Mouse (Mus musculus) embryonic facial prominence, embryonic 12.5 days (tissue): ENCODE measurements at regions not wholly inside any gene's neighbourhood (a gene's known extent, or its start where the extent isn't known, plus 50 kb on each side); places are given as distances from the start of the nearest gene placed in this dataset.
"Not testable (repeated sequence)": the region's sequence is repeated elsewhere in the genome, so short reads cannot be mapped to it uniquely, and the experiment has no call there.

ENCODE experiments used
- ATAC-seq: fragments of 200-750 bp; cut with Nextera tagmentation; 2 replicates; pipeline ENCODE4 v1.8.0; 2017; ENCODE audit not compliant: insufficient number of reproducible peaks, insufficient read depth, low FRiP score, low TSS enrichment
- H3K27ac ChIP-seq: fragments of 300-500 bp; sonication (generic); 2 replicates; pipeline ENCODE4 v1.5.1; 2016; ENCODE audit warnings: mild to moderate bottlenecking
- H3K27me3 ChIP-seq: fragments of 300-500 bp; sonication (generic); 2 replicates; pipeline ENCODE4 v1.6.1; 2016; ENCODE audit warnings: mild to moderate bottlenecking, moderate library complexity
- H3K36me3 ChIP-seq: fragments of 300-500 bp; sonication (generic); 2 replicates; pipeline ENCODE4 v1.6.1; 2016; ENCODE audit warnings: mild to moderate bottlenecking
- H3K4me1 ChIP-seq: fragments of 300-500 bp; sonication (generic); 2 replicates; pipeline ENCODE4 v1.6.1; 2016
- H3K4me2 ChIP-seq: fragments of 300-500 bp; sonication (generic); replicated peaks from 2 replicates; pipeline ENCODE4 v1.6.1; 2016; ENCODE audit warnings: mild to moderate bottlenecking, moderate library complexity
- H3K4me3 ChIP-seq: fragments of 300-500 bp; sonication (generic); 2 replicates; pipeline ENCODE4 v1.5.1; 2016; ENCODE audit warnings: mild to moderate bottlenecking
- H3K9ac ChIP-seq: fragments of 300-500 bp; sonication (generic); 2 replicates; pipeline ENCODE4 v1.6.1; 2016; ENCODE audit warnings: mild to moderate bottlenecking, moderate library complexity
- H3K9me3 ChIP-seq: fragments of 300-500 bp; sonication (generic); 2 replicates; pipeline ENCODE4 v1.6.1; 2016; ENCODE audit warnings: mild to moderate bottlenecking, moderate library complexity
- WGBS: fragments of 180-500 bp; shearing (Covaris S2); methylation state at CpG from one replicate; pipeline ENCODE4 v1.1.7; 2016; 5-methylcytosine and 5-hydroxymethylcytosine counted together

- no peak overlapping the region for H3K4me2 ChIP-seq
- H3K9ac ChIP-seq: no peak overlapping the region
- H3K9me3 ChIP-seq: no peaks in the 10 kb centered on the region
- 73% methylated on average over 9 of the region's 9 CpGs for WGBS
- ATAC-seq: no peak
- H3K4me3 ChIP-seq: no peak overlapping the region
- no peaks in the 10 kb centered on the region; the same call in 1 of the 2 replicates for H3K27me3 ChIP-seq
- H3K27ac ChIP-seq: peak overlapping the region; percentile 63; the same call in 1 of the 2 replicates
- peaks cover 18% of the 10 kb centered on the region for H3K4me1 ChIP-seq
- no peaks in the 10 kb centered on the region for H3K36me3 ChIP-seq
Observed at GRCm38 (mm10) chr4:84151247-84151646, 523.8 kb downstream of the Bnc2 start.

- 26% methylated on average over 6 of the region's 6 CpGs for WGBS
- Histone ChIP-seq H3K27ac (peak overlapping the region; percentile 63), H3K4me2 (no peak overlapping the region), H3K4me1 (peaks cover 18% of the 10 kb centered on the region), H3K9me3 (no peaks in the 10 kb centered on the region), H3K9ac (no peak overlapping the region), H3K4me3 (no peak overlapping the region), H3K27me3 (no peaks in the 10 kb centered on the region; the same call in 1 of the 2 replicates), H3K36me3 (no peaks in the 10 kb centered on the region)
- ATAC-seq: 0 out of 2 replicates have a peak, but pooled peaks have one; percentile 43
Observed at GRCm38 (mm10) chr4:84151971-84152450, 523.1 kb downstream of the Bnc2 start.

GRCm38 (mm10) chr4:84153571-84153970 lies 521.5 kb downstream of the Bnc2 start:
- Histone ChIP-seq H3K4me3 (no peak overlapping the region), H3K9me3 (no peaks in the 10 kb centered on the region), H3K4me2 (no peak overlapping the region), H3K4me1 (peaks cover 18% of the 10 kb centered on the region), H3K27ac (no peak overlapping the region), H3K36me3 (no peaks in the 10 kb centered on the region), H3K27me3 (no peaks in the 10 kb centered on the region; the same call in 1 of the 2 replicates), H3K9ac (no peak overlapping the region)
- ATAC-seq: no peak
- 95% methylated on average over 9 of the region's 9 CpGs for WGBS

DNA sequence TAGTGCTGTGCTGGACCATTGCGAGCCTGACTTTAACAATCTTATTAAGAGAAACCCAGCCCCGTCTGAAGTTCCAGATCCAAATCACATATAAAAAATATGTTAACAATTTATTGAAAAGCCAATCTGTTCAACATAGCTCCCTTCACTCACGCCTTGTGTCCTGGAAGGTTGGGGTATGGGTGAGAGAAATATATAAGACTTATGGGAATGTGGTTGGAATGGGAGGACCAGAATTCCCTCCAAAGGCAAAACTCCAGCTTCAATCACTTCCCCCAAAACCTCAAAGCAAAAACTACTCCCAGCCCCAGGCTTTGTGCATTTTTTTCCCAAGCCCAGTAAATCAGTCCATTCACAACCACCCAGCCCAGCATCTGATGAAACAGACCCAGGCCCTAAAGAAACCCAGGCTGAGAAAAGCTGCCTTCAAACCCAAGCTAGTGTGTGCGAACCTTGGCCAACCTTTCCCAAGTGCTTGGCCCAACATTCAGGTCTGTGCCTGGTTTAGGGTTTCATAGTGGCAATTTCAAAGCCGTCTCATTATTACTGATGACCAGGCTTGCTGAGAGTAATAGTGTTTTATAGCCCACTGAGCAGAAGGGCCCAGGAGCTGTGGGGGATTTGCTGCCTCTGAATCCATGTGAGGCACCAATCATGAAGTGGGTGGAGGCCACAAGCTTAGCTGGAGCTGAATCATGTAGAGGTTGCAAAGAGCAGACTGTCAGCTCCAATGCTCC lies 517.0 kb downstream of the Bnc2 start:
- H3K4me2 ChIP-seq: no peak overlapping the region
- H3K9me3 ChIP-seq: no peaks in the 10 kb centered on the region
- ATAC-seq: no peak
- H3K4me1 ChIP-seq: peaks cover 4% of the 10 kb centered on the region; the same call in 1 of the 2 replicates
- H3K4me3 ChIP-seq: no peak overlapping the region
- no peak overlapping the region for H3K9ac ChIP-seq
- 76% methylated on average over 5 of the region's 5 CpGs for WGBS
- no peaks in the 10 kb centered on the region for H3K36me3 ChIP-seq
- no peaks in the 10 kb centered on the region for H3K27me3 ChIP-seq
- H3K27ac ChIP-seq: no peak overlapping the region

- Histone ChIP-seq H3K4me2 (no peak overlapping the region), H3K36me3 (no peaks in the 10 kb centered on the region), H3K4me1 (peaks cover 4% of the 10 kb centered on the region; the same call in 1 of the 2 replicates), H3K27me3 (no peaks in the 10 kb centered on the region), H3K27ac (no peak overlapping the region), H3K9me3 (no peaks in the 10 kb centered on the region), H3K4me3 (no peak overlapping the region), H3K9ac (no peak overlapping the region)
- 94% methylated on average over 6 of the region's 6 CpGs for WGBS
- ATAC-seq: no peak
Observed at GRCm38 (mm10) chr4:84163362-84163761, 511.7 kb downstream of the Bnc2 start.

GRCm38 (mm10) chr4:84165256-84165655 lies 509.8 kb downstream of the Bnc2 start:
- no peak for ATAC-seq
- no peak overlapping the region for H3K4me2 ChIP-seq
- H3K27me3 ChIP-seq: no peaks in the 10 kb centered on the region
- 80% methylated on average over 3 of the region's 3 CpGs for WGBS
- peaks cover 4% of the 10 kb centered on the region; the same call in 1 of the 2 replicates for H3K4me1 ChIP-seq
- no peak overlapping the region for H3K4me3 ChIP-seq
- H3K36me3 ChIP-seq: no peaks in the 10 kb centered on the region
- no peak overlapping the region for H3K27ac ChIP-seq
- H3K9ac ChIP-seq: no peak overlapping the region
- 0 out of 2 replicates have a peak, but pooled peaks cover 3% of the 10 kb centered on the region for H3K9me3 ChIP-seq

- H3K27ac ChIP-seq: peak overlapping the region; percentile 74
- ATAC-seq: peak; percentile 72; the same call in 1 of the 2 replicates
- H3K4me3 ChIP-seq: no peak overlapping the region
- H3K4me2 ChIP-seq: peak overlapping the region; percentile 8; the same call in 1 of the 2 replicates
- no peaks in the 10 kb centered on the region for H3K36me3 ChIP-seq
- no peaks in the 10 kb centered on the region for H3K27me3 ChIP-seq
- 0 out of 2 replicates have a peak, but pooled peaks cover 3% of the 10 kb centered on the region for H3K9me3 ChIP-seq
- H3K4me1 ChIP-seq: peaks cover 23% of the 10 kb centered on the region
- no peak overlapping the region for H3K9ac ChIP-seq
- WGBS: 7% methylated on average over 6 of the region's 6 CpGs
Observed at GRCm38 (mm10) chr4:84172841-84173240, 502.2 kb downstream of the Bnc2 start.

DNA sequence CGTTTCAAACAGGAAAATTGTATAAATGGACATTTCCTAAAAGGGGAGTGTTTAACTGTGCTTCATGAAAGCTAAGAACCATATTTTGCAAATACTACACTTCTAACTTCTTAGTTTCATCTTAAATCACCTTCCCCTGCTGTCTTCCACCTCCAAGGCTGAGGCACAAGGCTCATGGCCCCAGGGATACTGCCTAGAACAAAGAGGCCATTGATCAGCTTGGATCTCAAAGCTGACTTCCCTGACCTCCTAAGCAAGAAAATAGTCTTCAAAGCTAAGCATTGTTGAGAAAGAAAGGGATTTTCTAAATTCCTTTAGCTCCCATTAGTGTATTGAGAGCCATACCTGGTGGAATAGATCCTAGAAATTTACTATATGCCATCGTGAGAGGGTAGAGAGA lies 501.6 kb downstream of the Bnc2 start:
- no peak overlapping the region for H3K4me2 ChIP-seq
- no peaks in the 10 kb centered on the region for H3K27me3 ChIP-seq
- ATAC-seq: no peak
- WGBS: 16% methylated on average over 2 of the region's 2 CpGs
- peak overlapping the region; percentile 61; the same call in 1 of the 2 replicates for H3K27ac ChIP-seq
- no peak overlapping the region for H3K4me3 ChIP-seq
- no peaks in the 10 kb centered on the region for H3K36me3 ChIP-seq
- H3K4me1 ChIP-seq: peaks cover 23% of the 10 kb centered on the region
- no peak overlapping the region for H3K9ac ChIP-seq
- H3K9me3 ChIP-seq: 0 out of 2 replicates have a peak, but pooled peaks cover 3% of the 10 kb centered on the region

DNA sequence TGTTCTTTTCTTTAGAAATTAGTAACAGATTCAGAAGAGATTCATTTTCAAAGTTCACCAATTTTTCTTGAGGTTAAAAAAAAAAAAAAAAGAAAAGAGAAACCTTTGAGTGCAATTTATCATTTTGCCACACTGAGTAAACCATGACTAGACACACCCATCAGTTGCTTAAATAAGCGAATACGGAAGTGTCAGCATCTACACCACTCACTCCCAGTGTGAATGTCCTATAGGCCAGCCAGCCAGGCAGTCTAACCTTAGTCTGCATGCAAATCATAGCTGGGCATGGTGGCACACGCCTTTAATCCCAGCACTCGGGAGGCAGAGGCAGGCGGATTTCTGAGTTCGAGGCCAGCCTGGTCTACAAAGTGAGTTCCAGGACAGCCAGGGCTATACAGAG lies 498.6 kb downstream of the Bnc2 start:
- not testable (repeated sequence) for H3K27me3 ChIP-seq, H3K4me3 ChIP-seq, H3K4me2 ChIP-seq, H3K9ac ChIP-seq, H3K36me3 ChIP-seq, H3K9me3 ChIP-seq, H3K27ac ChIP-seq, ATAC-seq
- 95% methylated on average over 6 of the region's 6 CpGs for WGBS
- peaks cover 23% of the 10 kb centered on the region for H3K4me1 ChIP-seq

DNA sequence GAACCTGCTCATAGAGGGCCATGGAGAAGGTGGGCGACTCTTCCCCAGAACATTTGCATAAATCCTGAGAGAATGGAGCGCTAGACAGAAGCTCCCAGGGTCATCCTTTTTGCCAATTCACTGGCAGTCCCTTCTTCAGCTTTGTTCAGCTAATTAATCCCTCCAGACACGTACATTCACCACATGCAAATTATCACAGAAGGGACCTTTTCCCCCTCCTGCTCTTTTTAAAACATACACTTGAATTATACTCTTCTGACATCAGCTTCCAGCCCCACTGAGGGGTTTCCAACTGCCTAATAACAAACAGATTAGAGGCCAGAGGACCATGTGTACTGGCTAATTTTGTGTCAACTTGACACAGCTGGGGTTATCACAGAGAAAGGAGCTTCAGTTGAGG lies 497.2 kb downstream of the Bnc2 start:
- H3K27ac ChIP-seq: no peak overlapping the region
- no peak overlapping the region for H3K9ac ChIP-seq
- no peak overlapping the region for H3K4me2 ChIP-seq
- H3K4me3 ChIP-seq: no peak overlapping the region
- peaks cover 11% of the 10 kb centered on the region for H3K4me1 ChIP-seq
- WGBS: 50% methylated on average over 3 of the region's 3 CpGs
- no peaks in the 10 kb centered on the region for H3K9me3 ChIP-seq
- H3K36me3 ChIP-seq: no peaks in the 10 kb centered on the region
- H3K27me3 ChIP-seq: no peaks in the 10 kb centered on the region
- no peak for ATAC-seq

DNA sequence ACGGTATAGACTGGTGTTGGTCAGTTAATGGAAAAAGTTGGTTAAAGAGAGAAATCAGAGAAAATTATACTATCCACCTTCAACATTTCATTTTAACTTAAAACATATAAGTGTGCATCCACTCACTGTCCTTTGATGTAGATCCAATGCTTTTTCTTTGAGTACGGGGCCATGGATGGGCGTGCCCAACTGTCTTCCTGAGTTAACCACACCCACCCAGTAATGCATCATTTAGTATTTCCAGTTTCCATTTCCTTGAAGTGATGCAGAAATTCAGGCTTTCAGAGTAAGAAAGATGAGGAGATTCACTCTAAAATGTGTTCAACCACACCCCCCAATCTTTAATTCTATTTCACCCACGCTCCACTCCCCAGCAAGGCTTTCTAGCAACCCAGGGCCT lies 490.6 kb downstream of the Bnc2 start:
- no peak for ATAC-seq
- Histone ChIP-seq H3K4me1 (peaks cover 4% of the 10 kb centered on the region; the same call in 1 of the 2 replicates), H3K36me3 (no peaks in the 10 kb centered on the region), H3K9ac (no peak overlapping the region), H3K9me3 (no peaks in the 10 kb centered on the region), H3K4me3 (no peak overlapping the region), H3K27ac (no peak overlapping the region), H3K4me2 (no peak overlapping the region), H3K27me3 (no peaks in the 10 kb centered on the region)
- WGBS: 85% methylated on average over 4 of the region's 4 CpGs

DNA sequence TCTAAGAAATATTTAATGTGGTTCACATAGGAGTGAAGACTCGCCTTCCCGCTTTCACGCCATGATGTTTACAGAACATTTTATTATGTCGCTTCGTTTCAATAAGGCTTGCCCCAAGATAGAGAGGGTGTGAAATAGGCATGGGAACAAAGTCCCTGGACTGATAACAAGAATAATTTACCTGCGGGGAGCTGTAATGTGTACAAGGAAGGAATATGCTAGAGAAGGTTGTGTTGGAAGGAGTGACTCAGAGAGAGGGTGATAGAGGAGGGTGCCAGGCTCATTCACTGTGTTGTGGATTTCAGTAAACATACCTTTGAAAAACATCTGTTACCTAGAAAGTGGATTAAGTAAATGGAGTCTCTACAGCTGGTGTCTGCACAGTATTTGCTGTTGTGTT lies 490.2 kb downstream of the Bnc2 start:
- Histone ChIP-seq H3K4me2 (no peak overlapping the region), H3K36me3 (no peaks in the 10 kb centered on the region), H3K4me1 (peaks cover 4% of the 10 kb centered on the region; the same call in 1 of the 2 replicates), H3K27me3 (no peaks in the 10 kb centered on the region), H3K9ac (no peak overlapping the region), H3K9me3 (no peaks in the 10 kb centered on the region), H3K4me3 (no peak overlapping the region), H3K27ac (no peak overlapping the region)
- 92% methylated on average over 6 of the region's 6 CpGs for WGBS
- ATAC-seq: no peak
